Mouse (Mus musculus): ENCODE data around the gene Vmn1r8.

DNA sequence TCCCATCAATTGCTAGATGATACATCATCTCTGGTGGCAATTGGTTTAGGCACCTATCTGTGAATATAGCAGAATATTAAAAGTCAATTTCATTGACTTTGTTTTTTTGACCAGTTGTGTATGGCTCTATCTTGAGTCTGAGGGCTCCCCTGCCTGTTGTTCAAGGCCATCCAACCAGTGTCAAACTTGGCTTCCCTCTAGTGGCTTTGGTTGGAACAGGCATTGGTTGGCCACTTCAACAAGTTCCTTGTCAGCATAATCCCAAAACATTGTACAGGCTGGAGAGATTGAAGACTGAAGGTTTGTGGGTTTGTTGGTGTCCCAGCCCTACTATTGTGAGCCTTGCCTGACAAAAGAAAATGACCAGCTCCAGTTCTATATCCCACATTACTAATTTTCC, 31.6 kb downstream of the Vmn1r8 start:
- TF ChIP-seq CTCF (IDR thresholded peaks at IDR 0.05; ENCODE audit: borderline replicate concordance, insufficient read depth, low read length) (no peak), POLR2A (IDR thresholded peaks at IDR 0.05; ENCODE audit: low read depth, low read length) (no peak)

Measured in embryonic fibroblast, embryonic 13.5 days (primary cell).